Mouse (Mus musculus) brain, adult 2 months (tissue): ENCODE results near the gene Ptpn1.

ENCODE experiments used
- DNase-seq: peaks from one replicate; pipeline ENCODE4 v3.0.0; 2011; ENCODE audit warnings: low read depth, low spot score

Gene Ptpn1

GRCm38 (mm10) chr2:167947251-167947650 lies 15.4 kb downstream of the Ptpn1 start:
- no peak for DNase-seq

GRCm38 (mm10) chr2:167948047-167948446 lies 16.2 kb downstream of the Ptpn1 start:
- no peak for DNase-seq

GRCm38 (mm10) chr2:167948557-167948956 lies 16.7 kb downstream of the Ptpn1 start:
- DNase-seq = no peak

GRCm38 (mm10) chr2:167949250-167949649 lies 17.4 kb downstream of the Ptpn1 start:
- peak; percentile 58 for DNase-seq

- no peak for DNase-seq
Observed at GRCm38 (mm10) chr2:167949808-167950207, 18.0 kb downstream of the Ptpn1 start.

GRCm38 (mm10) chr2:167950681-167951080 lies 18.8 kb downstream of the Ptpn1 start:
- DNase-seq = no peak

GRCm38 (mm10) chr2:167951301-167952211 lies 19.7 kb downstream of the Ptpn1 start:
- peak; percentile 77 for DNase-seq

- no peak for DNase-seq
Observed at GRCm38 (mm10) chr2:167953819-167954218, 22.0 kb downstream of the Ptpn1 start.

- no peak for DNase-seq
Observed at GRCm38 (mm10) chr2:167954928-167955327, 23.1 kb downstream of the Ptpn1 start.

- no peak for DNase-seq
Observed at GRCm38 (mm10) chr2:167957539-167957938, 25.7 kb downstream of the Ptpn1 start.

GRCm38 (mm10) chr2:167958082-167958788 lies 26.4 kb downstream of the Ptpn1 start:
- peak; percentile 71 for DNase-seq

GRCm38 (mm10) chr2:167958843-167959242 lies 27.0 kb downstream of the Ptpn1 start:
- peak; percentile 82 for DNase-seq

GRCm38 (mm10) chr2:167959384-167959911 lies 27.6 kb downstream of the Ptpn1 start:
- DNase-seq = no peak

GRCm38 (mm10) chr2:167959996-167960395 lies 28.1 kb downstream of the Ptpn1 start:
- DNase-seq = no peak

GRCm38 (mm10) chr2:167960584-167960983 lies 28.7 kb downstream of the Ptpn1 start:
- no peak for DNase-seq

- DNase-seq = no peak
Observed at GRCm38 (mm10) chr2:167962347-167962746, 30.5 kb downstream of the Ptpn1 start.

- DNase-seq = peak; percentile 79
Observed at GRCm38 (mm10) chr2:167963176-167963575, 31.3 kb downstream of the Ptpn1 start.

- DNase-seq = no peak
Observed at GRCm38 (mm10) chr2:167963778-167964300, 32.0 kb downstream of the Ptpn1 start.

- no peak for DNase-seq
Observed at GRCm38 (mm10) chr2:167964320-167964719, 32.5 kb downstream of the Ptpn1 start.

GRCm38 (mm10) chr2:167965911-167966310 lies 34.1 kb downstream of the Ptpn1 start:
- peak; percentile 60 for DNase-seq

- no peak for DNase-seq
Observed at GRCm38 (mm10) chr2:167968504-167968903, 36.6 kb downstream of the Ptpn1 start.
